Mouse (Mus musculus) embryonic facial prominence, embryonic 15.5 days (tissue): ENCODE data around the gene Gon4l. TPM values are rescaled to one million over a fixed set of nuclear protein-coding genes. Genes with fewer than 3 reads are reported as not detected.

Experiments
- ATAC-seq: fragments of 200-750 bp; cut with Nextera tagmentation; 2 replicates; pipeline ENCODE4 v1.8.0; 2017; ENCODE audit warnings: low read depth, moderate TSS enrichment; ENCODE audit not compliant: insufficient number of reproducible peaks, low FRiP score, low TSS enrichment
- H3K27ac ChIP-seq: fragments of 300-500 bp; sonication (generic); replicated peaks from 2 replicates; pipeline ENCODE4 v1.5.1; 2015; ENCODE audit warnings: mild to moderate bottlenecking, inconsistent platforms
- H3K27me3 ChIP-seq: fragments of 300-500 bp; sonication (generic); 2 replicates; pipeline ENCODE4 v1.6.1; 2015; ENCODE audit warnings: inconsistent platforms
- H3K36me3 ChIP-seq: fragments of 300-500 bp; sonication (generic); 2 replicates; pipeline ENCODE4 v1.6.1; 2015; ENCODE audit warnings: mild to moderate bottlenecking, inconsistent platforms
- H3K4me1 ChIP-seq: fragments of 300-500 bp; sonication (generic); 2 replicates; pipeline ENCODE4 v1.6.1; 2015; ENCODE audit warnings: inconsistent platforms
- H3K4me2 ChIP-seq: fragments of 300-500 bp; sonication (generic); replicated peaks from 2 replicates; pipeline ENCODE4 v1.6.1; 2015; ENCODE audit warnings: mild to moderate bottlenecking, inconsistent platforms
- H3K4me3 ChIP-seq: fragments of 300-500 bp; sonication (generic); replicated peaks from 2 replicates; pipeline ENCODE4 v1.5.1; 2015; ENCODE audit warnings: mild to moderate bottlenecking, inconsistent platforms
- H3K9ac ChIP-seq: fragments of 300-500 bp; sonication (generic); 2 replicates; pipeline ENCODE4 v1.6.1; 2015; ENCODE audit warnings: inconsistent platforms
- H3K9me3 ChIP-seq: fragments of 300-500 bp; sonication (generic); replicated peaks from 2 replicates; pipeline ENCODE4 v1.6.1; 2016; ENCODE audit warnings: inconsistent platforms
- WGBS: fragments of 180-500 bp; shearing (Covaris S2); methylation state at CpG from one replicate; pipeline ENCODE4 v1.1.7; 2015; 5-methylcytosine and 5-hydroxymethylcytosine counted together
- polyA plus RNA-seq: library from polyadenylated mRNA; unstranded; fragments of >200 nt; fragmentation: Nextera tagmentation; extraction: Ambion mirVana; gene quantifications from 2 replicates; pipeline ENCODE4 v1.2.1, GENCODE M21; 2015

Gon4l gene
- polyA plus RNA-seq, 1 experiment from 2014 or later = 10.5 TPM

DNA sequence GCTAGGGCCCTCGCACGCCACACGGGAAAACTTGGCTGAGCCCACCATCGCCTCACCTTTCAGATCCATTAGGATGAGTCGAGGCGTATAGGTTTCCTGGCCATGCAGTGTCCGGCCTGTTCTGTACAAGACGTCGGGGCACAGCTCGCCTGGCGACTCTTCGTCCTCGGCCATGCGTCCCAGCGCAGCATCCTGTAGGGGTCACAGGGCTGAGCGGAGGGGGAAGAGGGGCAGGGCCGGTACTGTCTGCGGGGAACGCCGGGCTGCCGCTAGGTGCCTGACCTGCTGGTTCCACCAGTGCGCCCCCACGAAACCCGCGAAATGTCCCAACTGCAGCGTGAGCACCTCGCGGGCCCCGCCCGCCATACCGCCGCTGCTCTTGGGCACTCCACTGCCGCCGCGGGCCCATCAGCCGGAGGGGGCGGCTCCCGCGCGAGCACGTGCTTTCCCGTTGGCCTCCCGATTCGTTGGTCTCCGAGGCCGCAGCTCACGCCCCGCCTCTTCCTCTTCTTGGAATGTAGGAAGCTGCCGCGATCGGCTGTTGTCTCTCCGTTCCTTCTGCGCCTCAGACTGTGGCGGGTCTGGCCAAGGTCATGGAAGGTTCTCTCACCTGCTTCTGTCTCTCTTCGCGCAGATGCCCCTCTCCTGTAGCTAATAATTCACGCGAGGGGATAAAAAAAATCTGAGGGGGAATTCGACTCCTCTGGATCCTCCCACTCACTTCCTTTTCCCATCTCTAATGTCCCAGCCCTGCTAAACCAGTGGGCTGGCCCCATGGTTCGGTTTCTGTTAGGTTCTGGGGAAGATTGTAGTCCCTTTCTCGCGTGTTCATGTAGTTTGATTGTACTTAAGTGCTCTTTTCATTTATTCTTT, 78.7 kb downstream of the Gon4l start, which contains the start of gene Msto1:
Msto1 (minus strand) TSS at position 489 of the 873 bp plus-strand sequence.
- Histone ChIP-seq H3K9me3 (no peaks in the 10 kb centered on the region), H3K27me3 (no peaks in the 10 kb centered on the region), H3K4me2 (peak within 1 kb of the TSS; percentile 73), H3K9ac (peak within 1 kb of the TSS; percentile 56), H3K4me1 (peaks cover 16% of the 10 kb centered on the region; the same call in 1 of the 2 replicates), H3K36me3 (peaks cover 36% of the 10 kb centered on the region), H3K27ac (peak within 1 kb of the TSS; percentile 90), H3K4me3 (peak within 1 kb of the TSS; percentile 59)
- peak; percentile 96 for ATAC-seq
- WGBS = under 1% methylated on average over 60 of the region's 62 CpGs

DNA sequence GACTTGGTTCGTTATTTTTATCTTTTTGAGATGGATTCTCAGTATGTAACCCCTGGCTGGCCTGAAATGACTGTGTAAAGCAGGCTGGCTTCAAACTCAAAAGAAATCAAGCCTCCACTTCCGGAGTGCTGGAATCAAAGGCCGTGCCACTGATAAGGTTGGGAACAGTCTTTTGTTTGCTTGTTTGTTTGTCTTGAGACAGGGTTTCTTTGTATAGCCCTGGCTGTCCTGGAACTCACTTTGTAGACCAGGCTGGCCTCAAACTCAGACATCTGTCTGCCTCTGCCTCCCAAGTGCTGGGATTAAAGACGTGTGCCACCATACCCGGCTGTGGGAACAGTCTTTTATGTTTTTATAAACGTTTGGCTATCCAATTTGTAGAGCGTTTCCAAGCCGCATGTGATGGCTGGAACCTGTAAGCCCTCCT, 79.4 kb downstream of the Gon4l start:
- H3K36me3 ChIP-seq = peaks cover 31% of the 10 kb centered on the region
- peaks cover 16% of the 10 kb centered on the region; the same call in 1 of the 2 replicates for H3K4me1 ChIP-seq
- 28% methylated on average over 8 of the region's 8 CpGs for WGBS
- peak overlapping the region; percentile 59 for H3K4me3 ChIP-seq
- peak overlapping the region; percentile 56 for H3K9ac ChIP-seq
- no peak for ATAC-seq
- no peaks in the 10 kb centered on the region for H3K9me3 ChIP-seq
- peak overlapping the region; percentile 73 for H3K4me2 ChIP-seq
- no peaks in the 10 kb centered on the region for H3K27me3 ChIP-seq
- H3K27ac ChIP-seq = peak overlapping the region; percentile 90

DNA sequence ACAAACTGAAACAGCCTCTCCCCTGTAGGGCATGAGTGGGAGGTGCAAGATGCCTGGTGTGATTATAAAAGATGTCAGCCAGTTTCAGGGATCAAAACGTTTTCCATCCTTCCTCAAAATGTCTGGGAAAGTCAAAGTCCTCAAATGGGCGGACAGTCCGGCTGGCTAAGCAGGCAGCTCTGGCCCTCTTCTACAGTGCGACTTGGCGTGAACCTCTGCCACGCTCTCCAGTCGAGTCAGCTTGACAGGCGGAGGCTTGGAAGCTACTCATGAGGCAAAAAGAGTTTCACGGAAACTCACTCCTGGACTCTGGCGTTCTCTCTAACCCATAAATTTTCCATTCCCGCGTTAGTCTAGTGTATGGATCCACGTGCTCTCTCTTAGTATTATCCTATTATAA, 84.0 kb downstream of the Gon4l start:
- ATAC-seq = no peak
- Histone ChIP-seq H3K27ac (no peak overlapping the region), H3K9ac (no peak overlapping the region), H3K36me3 (peaks cover 30% of the 10 kb centered on the region), H3K4me3 (no peak overlapping the region), H3K4me2 (no peak overlapping the region), H3K4me1 (peaks cover 6% of the 10 kb centered on the region; the same call in 1 of the 2 replicates), H3K27me3 (no peaks in the 10 kb centered on the region), H3K9me3 (no peaks in the 10 kb centered on the region)
- 77% methylated on average over 13 of the region's 13 CpGs for WGBS

DNA sequence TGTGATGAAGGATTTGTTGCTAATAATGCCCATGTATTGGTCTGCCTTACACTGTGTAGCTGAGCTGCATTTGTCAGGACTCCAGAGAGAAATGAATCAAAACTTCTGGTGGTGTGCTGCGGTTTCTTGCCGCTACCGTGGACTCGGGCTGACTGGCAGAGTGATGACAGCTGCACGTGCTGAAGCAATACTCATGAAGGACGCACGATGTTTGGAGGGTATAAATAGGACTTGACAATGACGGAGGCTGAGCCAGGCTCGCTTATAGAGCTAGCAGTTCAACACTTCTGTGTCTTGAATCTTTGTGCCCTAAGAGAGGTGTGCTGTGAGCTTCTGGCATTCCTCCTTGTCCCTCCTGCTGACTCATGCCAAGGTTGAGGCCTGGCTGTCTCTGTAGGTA, 86.4 kb downstream of the Gon4l start:
- WGBS = 88% methylated on average over 9 of the region's 9 CpGs
- no peak for ATAC-seq
- no peaks in the 10 kb centered on the region for H3K9me3 ChIP-seq

DNA sequence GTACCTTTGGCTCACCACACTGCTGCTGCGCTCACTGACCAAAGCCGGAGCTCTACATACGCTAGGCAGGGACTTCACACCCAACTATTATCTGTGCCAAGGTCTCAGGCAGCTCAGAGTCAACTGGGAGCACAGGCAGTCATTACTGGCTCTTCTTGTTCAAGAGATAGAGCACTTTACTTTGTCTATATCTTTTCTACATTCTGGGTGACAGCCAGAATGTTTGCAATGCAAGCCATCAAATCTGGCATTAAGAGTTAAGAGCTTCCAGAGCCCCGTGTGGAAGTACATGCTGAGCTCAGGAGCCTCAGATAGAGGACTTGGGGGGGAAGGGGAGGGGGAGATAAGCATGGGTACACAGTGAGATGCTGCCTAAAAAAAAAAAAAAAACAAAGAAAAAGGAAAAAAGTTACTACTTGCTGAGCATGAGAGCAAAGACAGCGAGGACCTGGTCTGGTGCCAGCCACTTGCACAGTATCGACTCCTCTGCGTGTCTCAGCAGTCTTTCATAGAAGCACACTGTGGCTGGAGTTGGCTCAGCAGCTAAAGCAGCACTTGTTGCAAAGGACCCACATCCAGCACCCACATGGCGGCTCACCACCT, 89.1 kb downstream of the Gon4l start:
- Histone ChIP-seq H3K4me3 (no peak overlapping the region), H3K4me2 (no peak overlapping the region), H3K27me3 (no peaks in the 10 kb centered on the region), H3K4me1 (no peaks in the 10 kb centered on the region), H3K9me3 (no peaks in the 10 kb centered on the region), H3K9ac (no peak overlapping the region), H3K36me3 (peaks cover 80% of the 10 kb centered on the region), H3K27ac (no peak overlapping the region)
- WGBS = 91% methylated on average over 8 of the region's 8 CpGs
- ATAC-seq = no peak

More for the DNA sequence above, 86.4 kb downstream of the Gon4l start:
- H3K4me2 ChIP-seq = no peak overlapping the region
- H3K9ac ChIP-seq = no peak overlapping the region
- H3K4me3 ChIP-seq = no peak overlapping the region
- no peak overlapping the region for H3K27ac ChIP-seq
- no peaks in the 10 kb centered on the region for H3K27me3 ChIP-seq
- H3K4me1 ChIP-seq = no peaks in the 10 kb centered on the region
- H3K36me3 ChIP-seq = peaks cover 53% of the 10 kb centered on the region

DNA sequence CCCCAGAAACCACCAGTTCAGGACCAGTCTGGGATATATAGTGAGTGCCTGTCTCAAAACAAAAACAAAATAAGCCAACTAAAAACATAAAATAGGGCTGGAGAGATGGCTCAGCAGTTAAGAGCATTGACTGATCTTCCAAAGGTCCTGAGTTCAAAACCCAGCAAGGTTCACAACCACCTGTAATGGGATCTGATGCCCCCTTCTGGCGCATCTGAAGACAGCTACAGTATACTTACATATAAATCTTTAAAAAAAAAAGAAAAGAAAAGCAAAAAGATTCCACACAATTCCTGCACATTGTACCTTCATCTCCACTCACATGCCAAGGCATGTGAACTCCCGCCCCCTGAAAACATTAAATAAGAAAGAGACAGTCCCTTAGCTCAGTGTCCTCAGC, 90.6 kb downstream of the Gon4l start:
- no peak overlapping the region for H3K9ac ChIP-seq
- no peaks in the 10 kb centered on the region for H3K27me3 ChIP-seq
- WGBS = 86% methylated on average over 2 of the region's 2 CpGs
- ATAC-seq = no peak
- H3K9me3 ChIP-seq = no peaks in the 10 kb centered on the region
- no peak overlapping the region for H3K27ac ChIP-seq
- peaks cover 95% of the 10 kb centered on the region for H3K36me3 ChIP-seq
- H3K4me3 ChIP-seq = no peak overlapping the region
- no peak overlapping the region for H3K4me2 ChIP-seq
- no peaks in the 10 kb centered on the region for H3K4me1 ChIP-seq

DNA sequence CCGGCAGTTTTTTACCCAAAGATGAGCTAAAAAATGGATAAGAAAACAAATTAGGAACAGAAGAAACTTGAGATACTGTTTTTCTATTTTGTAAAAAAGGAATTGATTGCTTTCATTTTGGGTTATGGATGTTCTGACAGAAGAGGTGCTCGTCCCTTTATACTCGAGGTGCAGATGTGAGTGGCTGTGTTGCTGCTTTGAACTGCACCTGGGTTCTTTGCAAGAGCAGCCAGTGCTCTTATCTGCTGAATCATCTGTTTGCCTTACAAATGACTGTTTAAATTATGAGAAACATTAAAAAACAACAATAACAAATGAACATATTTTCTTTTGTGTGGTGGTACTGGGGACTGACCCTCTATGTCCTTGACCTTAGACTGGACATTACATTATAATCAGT, 94.5 kb downstream of the Gon4l start:
- Histone ChIP-seq H3K9ac (no peak overlapping the region), H3K36me3 (peaks cover 92% of the 10 kb centered on the region), H3K27ac (no peak overlapping the region), H3K4me3 (no peak overlapping the region), H3K9me3 (no peaks in the 10 kb centered on the region), H3K4me1 (no peaks in the 10 kb centered on the region), H3K4me2 (no peak overlapping the region), H3K27me3 (no peaks in the 10 kb centered on the region)
- WGBS = 85% methylated on average over 3 of the region's 3 CpGs
- no peak for ATAC-seq

DNA sequence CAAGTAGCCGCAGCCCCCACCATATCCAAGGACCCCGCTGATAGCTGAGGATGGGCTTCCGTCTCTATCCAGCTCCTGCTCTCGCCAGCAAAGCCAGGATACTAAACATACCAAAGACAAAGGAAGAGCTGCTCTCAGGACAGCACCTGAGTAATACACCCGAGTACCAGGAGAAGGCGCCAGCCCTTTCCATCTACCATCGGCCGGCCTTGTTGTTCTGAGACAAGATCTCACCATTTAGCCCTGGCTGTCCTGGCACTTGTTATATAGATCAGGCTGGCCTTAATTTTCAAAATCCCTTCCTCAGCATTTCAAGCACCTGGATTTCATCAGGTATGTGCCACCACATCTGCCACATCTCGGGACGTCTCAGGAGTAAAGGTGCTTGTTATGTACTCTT, 104.0 kb downstream of the Gon4l start:
- H3K9ac ChIP-seq = no peak overlapping the region
- no peak overlapping the region for H3K27ac ChIP-seq
- H3K27me3 ChIP-seq = no peaks in the 10 kb centered on the region
- peaks cover 60% of the 10 kb centered on the region for H3K36me3 ChIP-seq
- H3K4me3 ChIP-seq = no peak overlapping the region
- WGBS = 91% methylated on average over 10 of the region's 10 CpGs
- no peaks in the 10 kb centered on the region for H3K9me3 ChIP-seq
- no peak for ATAC-seq
- H3K4me1 ChIP-seq = no peaks in the 10 kb centered on the region
- H3K4me2 ChIP-seq = no peak overlapping the region

DNA sequence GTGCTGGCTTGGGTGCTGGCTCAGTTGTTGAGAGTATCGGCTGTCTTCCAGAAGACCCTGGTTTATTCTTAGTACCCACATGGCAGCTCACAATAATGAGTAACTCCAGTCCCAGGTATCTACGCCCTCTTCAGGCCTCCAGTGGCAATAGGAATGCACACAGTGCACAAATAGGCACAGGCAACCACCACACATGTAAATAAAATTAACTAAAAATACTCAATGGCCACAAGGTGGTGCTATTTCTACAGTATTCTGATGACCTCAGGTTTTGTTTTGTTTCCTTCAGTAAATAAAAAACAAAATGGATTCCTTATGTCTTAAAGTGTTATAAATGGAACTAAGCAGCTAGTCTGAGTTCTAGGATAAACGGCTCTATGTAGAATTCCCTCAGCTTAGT, 104.7 kb downstream of the Gon4l start:
- WGBS = 62% methylated on average over 3 of the region's 3 CpGs
- Histone ChIP-seq H3K27me3 (no peaks in the 10 kb centered on the region), H3K9me3 (no peaks in the 10 kb centered on the region), H3K4me1 (no peaks in the 10 kb centered on the region), H3K36me3 (peaks cover 53% of the 10 kb centered on the region), H3K27ac (no peak overlapping the region), H3K9ac (no peak overlapping the region), H3K4me3 (no peak overlapping the region), H3K4me2 (no peak overlapping the region)
- ATAC-seq = no peak

DNA sequence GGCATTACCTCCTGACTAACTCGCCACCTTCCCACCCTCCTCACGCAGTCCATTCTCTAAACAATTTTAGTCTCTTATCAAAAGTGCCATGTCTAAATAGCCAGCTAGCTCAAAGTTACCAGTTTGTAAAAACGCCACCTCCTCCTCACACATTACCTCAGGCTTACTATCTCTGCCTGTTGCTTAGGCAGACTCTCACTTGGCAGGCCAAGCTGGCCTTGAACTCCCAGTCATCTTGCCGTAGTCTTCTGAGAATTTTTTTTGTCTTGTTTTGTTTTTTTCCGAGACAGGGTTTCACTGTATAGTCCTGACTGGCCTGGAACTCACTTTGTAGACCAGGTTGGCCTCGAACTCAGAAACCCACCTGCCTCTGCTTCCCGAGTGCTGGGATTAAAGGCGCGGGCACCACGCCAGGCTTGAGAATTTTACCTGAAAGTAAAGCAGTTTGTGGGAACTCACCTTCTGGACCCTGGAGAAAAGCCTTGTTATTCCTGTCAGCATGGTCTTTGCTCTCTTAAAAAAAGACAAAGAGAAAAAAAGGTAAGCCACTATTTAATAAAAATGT, 107.4 kb downstream of the Gon4l start:
- 93% methylated on average over 10 of the region's 10 CpGs for WGBS
- peaks cover 1% of the 10 kb centered on the region; the same call in 1 of the 2 replicates for H3K4me1 ChIP-seq
- no peak for ATAC-seq
- no peak overlapping the region for H3K27ac ChIP-seq
- H3K27me3 ChIP-seq = no peaks in the 10 kb centered on the region
- H3K4me3 ChIP-seq = no peak overlapping the region
- H3K4me2 ChIP-seq = no peak overlapping the region
- no peaks in the 10 kb centered on the region for H3K9me3 ChIP-seq
- H3K9ac ChIP-seq = no peak overlapping the region
- peaks cover 35% of the 10 kb centered on the region for H3K36me3 ChIP-seq

DNA sequence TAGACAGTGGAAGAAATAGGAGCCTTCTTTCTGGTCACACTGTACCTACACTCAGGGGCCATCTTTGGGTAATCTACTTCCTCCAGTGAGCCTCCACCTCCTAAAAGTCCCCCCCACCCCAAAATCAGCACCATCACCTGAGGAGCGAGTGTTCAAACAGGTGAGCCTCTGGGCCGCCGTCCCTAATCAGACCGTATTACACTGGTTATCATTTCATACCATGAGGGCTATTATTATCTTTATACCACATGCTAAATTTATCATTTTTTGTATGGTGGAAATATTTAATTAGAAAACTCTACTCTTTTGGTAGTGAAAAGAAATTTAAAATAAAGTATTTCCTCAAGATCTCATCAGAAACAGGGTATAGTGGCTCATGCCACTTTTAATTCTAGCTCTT, 109.1 kb downstream of the Gon4l start:
- no peak for ATAC-seq
- H3K9me3 ChIP-seq = no peaks in the 10 kb centered on the region
- H3K4me1 ChIP-seq = peaks cover 16% of the 10 kb centered on the region
- H3K4me3 ChIP-seq = no peak overlapping the region
- 93% methylated on average over 4 of the region's 4 CpGs for WGBS
- H3K27me3 ChIP-seq = no peaks in the 10 kb centered on the region
- peaks cover 26% of the 10 kb centered on the region for H3K36me3 ChIP-seq
- no peak overlapping the region for H3K4me2 ChIP-seq
- no peak overlapping the region for H3K27ac ChIP-seq
- H3K9ac ChIP-seq = no peak overlapping the region
